Mouse (Mus musculus) testis, adult 2 months (tissue): ENCODE results near the gene Frzb. TPM values are rescaled to one million over a fixed set of nuclear protein-coding genes. Genes with fewer than 3 reads are reported as not detected.

Source experiments
- H3K27ac ChIP-seq: fragments of 200-500 bp; 2 replicates; pipeline ENCODE4 v1.5.1; 2012; ENCODE audit warnings: low read depth, low read length; ENCODE audit not compliant: control insufficient read depth, insufficient read depth
- H3K27me3 ChIP-seq: fragments of 200-500 bp; 2 replicates; pipeline ENCODE4 v1.6.1; 2012; ENCODE audit warnings: mild to moderate bottlenecking, low read length, moderate library complexity; ENCODE audit not compliant: control insufficient read depth, insufficient read depth
- H3K36me3 ChIP-seq: fragments of 200-500 bp; 2 replicates; pipeline ENCODE4 v1.6.1; 2012; ENCODE audit warnings: mild to moderate bottlenecking, low read length; ENCODE audit not compliant: control insufficient read depth, insufficient read depth
- H3K4me1 ChIP-seq: fragments of 200-500 bp; 2 replicates; pipeline ENCODE4 v1.6.1; 2012; ENCODE audit warnings: low read length; ENCODE audit not compliant: control insufficient read depth, insufficient read depth
- H3K4me3 ChIP-seq: fragments of 200-500 bp; 2 replicates; pipeline ENCODE4 v1.5.1; 2012; ENCODE audit warnings: low read depth, mild to moderate bottlenecking, low read length, moderate library complexity, mixed read lengths; ENCODE audit not compliant: control insufficient read depth
- CTCF ChIP-seq: fragments of 200-500 bp; IDR thresholded peaks from 2 replicates; pipeline ENCODE4 v1.5.1; 2012; ENCODE audit warnings: low read depth, mild to moderate bottlenecking, inconsistent platforms, low read length, moderate library complexity; ENCODE audit not compliant: control insufficient read depth, insufficient read depth, insufficient replicate concordance
- POLR2A ChIP-seq: fragments of 200-500 bp; IDR thresholded peaks from 2 replicates; pipeline ENCODE4 v1.6.1; 2012; ENCODE audit warnings: low read depth, mild to moderate bottlenecking, inconsistent platforms, low read length, moderate library complexity; ENCODE audit not compliant: control insufficient read depth
- polyA plus RNA-seq: library from polyadenylated mRNA; depleted of rRNA; stranded (reverse); fragments of >200 nt; gene quantifications from 2 replicates; pipeline ENCODE4 v1.2.3, GENCODE M21; 2012; rRNA removed

The Frzb gene
- polyA plus RNA-seq, 1 experiment: 4.0 TPM

DNA sequence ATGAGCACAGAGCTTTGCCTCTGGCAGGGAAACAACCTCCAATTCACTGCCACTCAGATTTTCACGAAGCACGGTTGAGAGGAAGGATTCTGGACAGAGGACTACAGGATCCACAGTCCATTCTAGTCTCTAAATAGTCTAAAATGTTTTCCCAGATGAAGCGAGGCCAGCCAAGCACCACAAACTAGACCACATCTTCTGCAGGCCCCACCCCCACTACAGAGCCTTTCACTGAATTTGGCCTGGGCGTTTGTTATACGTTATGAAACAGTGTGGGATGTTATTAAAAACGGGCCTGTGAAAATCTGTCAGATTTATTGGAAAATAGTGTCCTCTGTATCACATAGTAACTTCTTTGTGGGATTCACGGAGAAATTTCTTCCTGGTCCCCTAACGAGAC is 76.0 kb downstream of the Frzb start:
- H3K4me3 ChIP-seq: no peak overlapping the region
- H3K27me3 ChIP-seq: no peaks in the 10 kb centered on the region
- no peaks in the 10 kb centered on the region for H3K4me1 ChIP-seq
- TF ChIP-seq CTCF (no peak), POLR2A (no peak)
- no peaks in the 10 kb centered on the region for H3K36me3 ChIP-seq
- H3K27ac ChIP-seq: no peak overlapping the region

Other genes with a start within 250 kb of the Frzb start
- 164 and 179 TPM in 2 replicates for gene Prdx6b, start 155.2 kb downstream of the Frzb start, polyA plus RNA-seq
- gene Dnajc10, start 132.2 kb downstream of the Frzb start, polyA plus RNA-seq: 26.6 and 27.2 TPM in 2 replicates
- gene Nckap1, start 133.8 kb upstream of the Frzb start, polyA plus RNA-seq: 11.3 and 15.2 TPM in 2 replicates
- 11.4 and 11.6 TPM in 2 replicates for gene Dusp19, start 169.4 kb upstream of the Frzb start, polyA plus RNA-seq
- gene Nup35, start 169.6 kb upstream of the Frzb start, polyA plus RNA-seq: 77.9 and 81.7 TPM in 2 replicates